Mouse (Mus musculus) testis, adult 2 months (tissue): ENCODE data around the gene Il4i1. TPM values are rescaled to one million over a fixed set of nuclear protein-coding genes. Genes with fewer than 3 reads are reported as not detected.

ENCODE experiments used
- H3K27ac ChIP-seq: fragments of 200-500 bp; 2 replicates; pipeline ENCODE4 v1.5.1; 2012; ENCODE audit warnings: low read depth, low read length; ENCODE audit not compliant: control insufficient read depth, insufficient read depth
- H3K27me3 ChIP-seq: fragments of 200-500 bp; 2 replicates; pipeline ENCODE4 v1.6.1; 2012; ENCODE audit warnings: mild to moderate bottlenecking, low read length, moderate library complexity; ENCODE audit not compliant: control insufficient read depth, insufficient read depth
- H3K36me3 ChIP-seq: fragments of 200-500 bp; 2 replicates; pipeline ENCODE4 v1.6.1; 2012; ENCODE audit warnings: mild to moderate bottlenecking, low read length; ENCODE audit not compliant: control insufficient read depth, insufficient read depth
- H3K4me1 ChIP-seq: fragments of 200-500 bp; 2 replicates; pipeline ENCODE4 v1.6.1; 2012; ENCODE audit warnings: low read length; ENCODE audit not compliant: control insufficient read depth, insufficient read depth
- H3K4me3 ChIP-seq: fragments of 200-500 bp; 2 replicates; pipeline ENCODE4 v1.5.1; 2012; ENCODE audit warnings: low read depth, mild to moderate bottlenecking, low read length, moderate library complexity, mixed read lengths; ENCODE audit not compliant: control insufficient read depth
- CTCF ChIP-seq: fragments of 200-500 bp; IDR thresholded peaks from 2 replicates; pipeline ENCODE4 v1.5.1; 2012; ENCODE audit warnings: low read depth, mild to moderate bottlenecking, inconsistent platforms, low read length, moderate library complexity; ENCODE audit not compliant: control insufficient read depth, insufficient read depth, insufficient replicate concordance
- POLR2A ChIP-seq: fragments of 200-500 bp; IDR thresholded peaks from 2 replicates; pipeline ENCODE4 v1.6.1; 2012; ENCODE audit warnings: low read depth, mild to moderate bottlenecking, inconsistent platforms, low read length, moderate library complexity; ENCODE audit not compliant: control insufficient read depth
- polyA plus RNA-seq: library from polyadenylated mRNA; depleted of rRNA; stranded (reverse); fragments of >200 nt; gene quantifications from 2 replicates; pipeline ENCODE4 v1.2.3, GENCODE M21; 2012

Il4i1 gene
- polyA plus RNA-seq, 1 experiment: 97.2 TPM

DNA sequence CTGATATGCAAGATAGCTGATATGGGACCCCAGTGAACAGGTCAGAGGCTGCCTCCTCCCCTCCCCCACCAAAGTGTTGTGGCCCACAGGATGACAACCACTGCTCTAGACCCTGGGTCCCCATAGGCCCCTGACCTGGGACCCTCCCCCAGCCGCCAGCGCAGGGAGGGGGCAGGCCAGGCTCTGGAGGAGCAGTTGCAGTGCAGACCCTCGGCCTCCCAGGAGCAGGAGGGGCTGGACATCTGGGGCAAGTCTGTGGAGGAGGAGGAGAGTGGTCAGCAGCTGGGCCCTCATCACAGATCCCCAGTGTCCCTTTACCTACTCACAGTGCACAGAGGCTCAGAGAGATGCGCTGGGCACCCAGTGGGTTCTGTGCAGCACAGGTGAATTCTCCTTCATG is 26.1 kb upstream of the Il4i1 start:
- Histone ChIP-seq H3K4me3 (no peak overlapping the region), H3K36me3 (no peaks in the 10 kb centered on the region), H3K27ac (no peak overlapping the region), H3K27me3 (no peaks in the 10 kb centered on the region), H3K4me1 (no peaks in the 10 kb centered on the region)
- no peak for TF ChIP-seq POLR2A
- no peak for TF ChIP-seq CTCF

DNA sequence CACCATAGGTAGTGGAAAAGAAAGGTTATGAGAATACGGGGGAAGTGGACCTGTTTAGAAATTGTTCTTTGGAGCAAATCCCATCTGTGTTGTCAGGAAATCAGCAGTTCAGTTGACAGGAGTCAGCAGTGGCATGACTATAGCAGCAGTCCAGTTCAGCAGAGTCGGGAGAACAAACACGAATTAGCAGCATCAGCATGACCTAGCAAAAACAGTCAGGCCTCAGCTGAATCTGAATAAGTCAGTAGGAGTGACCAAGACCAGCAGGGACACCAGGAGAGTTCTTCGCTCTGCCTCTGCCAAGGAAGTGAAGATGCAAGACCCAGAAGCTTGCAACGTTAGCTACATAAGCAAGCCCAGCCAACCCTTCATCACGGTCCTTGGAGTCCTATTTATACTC is 23.4 kb upstream of the Il4i1 start:
- no peak for TF ChIP-seq POLR2A

DNA sequence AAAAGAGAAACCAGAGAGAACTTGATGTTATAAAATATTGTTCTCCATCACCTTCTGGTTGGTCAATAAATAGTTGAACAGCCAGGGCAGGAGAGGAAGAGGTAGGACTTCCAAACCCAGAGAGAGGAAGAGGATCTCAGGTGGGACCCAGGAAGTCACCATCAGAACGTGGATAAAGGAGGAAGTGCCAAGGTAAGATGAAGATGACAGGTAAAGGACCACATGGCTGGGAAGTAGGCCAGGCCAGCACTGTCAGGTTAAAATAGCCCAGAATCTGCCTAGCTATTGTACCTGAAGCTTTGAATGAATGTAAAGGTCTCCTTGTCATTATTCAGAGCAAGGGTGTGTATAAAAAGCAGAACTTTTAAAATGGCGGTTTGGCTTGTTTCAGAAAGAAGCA is 7.3 kb upstream of the Il4i1 start:
- TF ChIP-seq CTCF: no peak
- no peak for TF ChIP-seq POLR2A
- H3K4me1 ChIP-seq: no peaks in the 10 kb centered on the region
- H3K4me3 ChIP-seq: no peak overlapping the region
- H3K36me3 ChIP-seq: no peaks in the 10 kb centered on the region
- H3K27ac ChIP-seq: no peak overlapping the region
- H3K27me3 ChIP-seq: no peaks in the 10 kb centered on the region

More for the DNA sequence above, 23.4 kb upstream of the Il4i1 start:
- Histone ChIP-seq H3K27me3 (no peaks in the 10 kb centered on the region), H3K4me1 (no peaks in the 10 kb centered on the region), H3K4me3 (no peak overlapping the region), H3K27ac (no peak overlapping the region), H3K36me3 (no peaks in the 10 kb centered on the region)

DNA sequence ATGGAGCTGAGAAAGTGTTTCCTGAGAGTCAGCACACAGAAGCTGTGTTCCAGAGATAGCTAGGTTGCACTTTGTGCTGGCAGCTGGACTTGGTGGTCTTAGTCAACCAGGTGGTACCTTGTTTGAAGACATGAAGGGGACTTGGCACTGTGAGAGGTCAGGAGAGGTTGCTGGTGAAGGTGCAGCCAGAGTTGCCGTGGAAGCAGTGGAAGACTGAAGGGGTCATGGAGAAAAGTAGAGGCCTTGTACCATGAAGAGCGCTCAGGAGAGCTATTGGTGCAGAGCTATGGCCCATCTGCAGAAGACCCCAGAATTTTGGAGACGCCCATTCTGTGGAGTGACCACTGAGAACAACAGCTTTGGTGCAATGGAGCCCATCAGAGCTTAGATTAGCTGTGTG is 6.7 kb upstream of the Il4i1 start:
- no peak for TF ChIP-seq CTCF
- TF ChIP-seq POLR2A: no peak
- H3K4me1 ChIP-seq: no peaks in the 10 kb centered on the region

DNA sequence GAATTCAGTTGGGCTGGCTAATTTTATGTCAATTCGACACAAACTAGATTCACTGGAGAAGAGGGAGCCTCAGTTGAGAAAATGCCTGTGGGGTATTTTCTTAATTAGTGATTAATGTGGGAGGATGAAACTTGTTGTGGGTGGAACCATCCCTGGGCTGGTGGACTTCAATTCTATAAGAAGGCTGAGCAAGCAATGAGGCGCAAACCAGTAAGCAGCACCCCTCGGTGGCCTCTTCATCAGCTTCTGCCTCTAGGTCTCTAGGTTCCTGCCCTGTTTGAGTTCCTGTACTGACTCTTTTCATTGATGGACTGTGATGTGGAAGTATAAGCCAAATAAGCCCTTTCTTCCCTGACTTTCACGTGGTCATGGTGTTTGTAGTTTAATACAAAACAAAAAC is 5.8 kb upstream of the Il4i1 start:
- H3K27ac ChIP-seq: no peak overlapping the region
- H3K27me3 ChIP-seq: no peaks in the 10 kb centered on the region
- no peak overlapping the region for H3K4me3 ChIP-seq
- H3K36me3 ChIP-seq: no peaks in the 10 kb centered on the region
- TF ChIP-seq CTCF: no peak
- peaks cover 4% of the 10 kb centered on the region for H3K4me1 ChIP-seq

More for the DNA sequence above, 6.7 kb upstream of the Il4i1 start:
- Histone ChIP-seq H3K27me3 (no peaks in the 10 kb centered on the region), H3K36me3 (no peaks in the 10 kb centered on the region), H3K4me3 (no peak overlapping the region), H3K27ac (no peak overlapping the region)

DNA sequence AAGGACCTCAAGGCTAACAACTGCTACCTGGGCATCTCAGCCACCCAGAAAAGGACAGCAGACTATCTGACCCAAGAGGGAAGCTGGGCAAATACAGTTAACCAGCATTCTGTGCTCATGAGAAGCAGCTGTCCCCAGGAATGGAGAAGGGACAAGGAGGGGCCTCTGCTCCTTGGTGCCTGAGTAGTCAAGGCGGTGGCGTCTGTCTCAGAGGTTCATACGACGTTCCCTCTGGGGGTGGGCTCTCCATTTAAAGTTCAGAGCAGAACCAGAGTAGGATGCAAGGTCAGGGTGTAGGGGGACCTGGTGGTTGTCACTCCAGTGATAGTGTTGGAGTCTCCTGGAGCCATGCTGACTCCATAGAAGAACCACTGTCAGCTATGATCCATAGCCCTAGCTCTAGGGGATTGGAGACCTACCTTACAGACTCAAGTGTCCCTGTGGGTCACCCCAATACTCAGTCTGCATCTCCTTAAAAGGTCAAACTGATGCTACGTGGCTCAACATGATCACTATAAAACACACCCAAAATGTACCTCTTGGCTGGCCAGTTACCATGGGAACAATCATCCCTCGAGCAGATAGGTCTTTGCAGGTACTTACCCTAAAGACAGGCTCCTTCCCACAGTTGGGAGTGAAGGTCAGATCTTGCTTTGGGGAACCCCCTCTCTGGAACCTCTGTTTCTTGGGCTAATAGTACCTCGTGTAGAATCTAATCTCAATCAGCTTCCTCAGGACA is 5.2 kb upstream of the Il4i1 start:
- H3K27me3 ChIP-seq: no peaks in the 10 kb centered on the region
- H3K36me3 ChIP-seq: no peaks in the 10 kb centered on the region
- TF ChIP-seq CTCF (no peak), POLR2A (no peak)
- no peak overlapping the region for H3K27ac ChIP-seq
- H3K4me1 ChIP-seq: peaks cover 5% of the 10 kb centered on the region
- H3K4me3 ChIP-seq: no peak overlapping the region

DNA sequence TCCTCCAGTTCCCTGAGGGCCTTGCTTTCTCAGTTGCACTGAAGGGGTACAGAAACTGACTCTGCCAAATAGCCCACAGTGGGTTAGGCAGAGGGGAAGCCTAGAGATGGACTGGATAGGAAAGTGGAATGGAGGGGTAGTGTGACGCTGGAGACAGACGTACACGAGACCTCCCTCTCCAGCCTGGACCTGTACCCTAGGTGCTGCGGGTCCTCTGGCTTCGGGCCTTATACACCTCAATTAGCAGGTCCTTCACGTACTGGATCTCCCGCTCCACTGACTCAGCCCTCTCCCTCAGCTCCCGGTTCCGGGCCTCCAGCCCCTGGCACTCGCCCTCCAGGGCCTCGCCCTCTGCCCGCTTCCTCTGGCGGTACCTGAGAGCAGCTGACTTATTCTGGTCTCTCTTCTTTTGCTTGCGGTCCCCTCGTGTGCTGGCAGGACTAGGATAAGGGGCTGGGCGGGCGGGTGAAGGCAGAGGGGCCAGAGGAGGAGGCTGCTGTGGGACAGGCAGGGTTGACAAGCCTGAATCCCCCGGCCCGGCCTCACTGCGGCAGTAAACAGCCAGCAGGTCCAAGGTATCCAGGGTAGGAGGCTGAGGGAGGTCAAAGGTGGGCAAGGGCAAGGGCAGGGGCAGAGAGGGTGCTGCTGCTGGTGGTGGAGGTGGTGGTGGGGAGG is 3.4 kb upstream of the Il4i1 start:
- H3K27me3 ChIP-seq: no peaks in the 10 kb centered on the region
- H3K4me1 ChIP-seq: peaks cover 5% of the 10 kb centered on the region
- no peaks in the 10 kb centered on the region for H3K36me3 ChIP-seq
- no peak for TF ChIP-seq POLR2A
- no peak for TF ChIP-seq CTCF
- H3K4me3 ChIP-seq: peak overlapping the region; percentile 58
- no peak overlapping the region for H3K27ac ChIP-seq

DNA sequence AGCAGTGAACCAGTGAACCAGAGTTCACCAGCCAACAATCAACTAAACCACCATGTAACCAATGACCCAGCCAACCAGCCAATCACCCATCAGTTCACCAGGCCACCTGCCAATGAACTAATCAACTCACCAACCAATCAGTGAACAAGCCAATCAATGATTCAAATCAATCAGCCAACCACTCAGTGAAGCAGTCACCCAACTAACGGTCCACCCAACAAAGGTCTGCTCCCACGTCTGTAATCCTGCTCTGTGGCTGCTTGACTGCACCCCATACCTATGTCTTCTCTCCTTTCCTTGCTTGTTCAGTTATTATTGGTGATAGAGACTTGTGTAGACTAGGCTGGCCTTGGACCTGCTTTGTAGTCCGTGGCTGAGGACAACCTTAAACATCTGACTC is 2.2 kb upstream of the Il4i1 start:
- H3K36me3 ChIP-seq: peaks cover 2% of the 10 kb centered on the region; the same call in 1 of the 2 replicates
- TF ChIP-seq POLR2A: no peak
- no peak for TF ChIP-seq CTCF

More for the DNA sequence above, 2.2 kb upstream of the Il4i1 start:
- Histone ChIP-seq H3K27ac (no peak overlapping the region), H3K4me3 (peak overlapping the region; percentile 99), H3K27me3 (no peaks in the 10 kb centered on the region), H3K4me1 (peaks cover 10% of the 10 kb centered on the region)
